Mouse (Mus musculus) embryonic fibroblast, embryonic 13.5 days (primary cell): ENCODE measurements around the gene Exoc8.

Experiments
- CTCF ChIP-seq: IDR thresholded peaks from 2 replicates; pipeline ENCODE4 v1.5.1; 2011; ENCODE audit warnings: mild to moderate bottlenecking, control low read depth, low read length, moderate library complexity, borderline replicate concordance; ENCODE audit not compliant: insufficient read depth
- POLR2A ChIP-seq: IDR thresholded peaks from 2 replicates; pipeline ENCODE4 v1.6.1; 2011; ENCODE audit warnings: low read depth, mild to moderate bottlenecking, control low read depth, low read length, moderate library complexity

GRCm38 (mm10) chr8:124914061-124914460, 16.6 kb upstream of the Exoc8 start:
- no peak for TF ChIP-seq CTCF
- TF ChIP-seq POLR2A, result no peak
